Mouse (Mus musculus) embryonic facial prominence, embryonic 14.5 days (tissue): ENCODE measurements around the gene Entr1. TPM values are rescaled to one million over a fixed set of nuclear protein-coding genes. Genes with fewer than 3 reads are reported as not detected.

Experiments
- ATAC-seq: fragments of 200-750 bp; cut with Nextera tagmentation; 2 replicates; pipeline ENCODE4 v1.8.0; 2017; ENCODE audit warnings: low read depth, moderate number of reproducible peaks, moderate TSS enrichment
- DNase-seq: peaks from one replicate; pipeline ENCODE4 v3.0.0-alpha.2; 2015; ENCODE audit warnings: low spot score
- H3K27ac ChIP-seq: fragments of 300-500 bp; sonication (generic); replicated peaks from 2 replicates; pipeline ENCODE4 v1.5.1; 2014; ENCODE audit warnings: low read depth, mild to moderate bottlenecking, low read length, moderate library complexity
- H3K27me3 ChIP-seq: fragments of 300-500 bp; sonication (generic); replicated peaks from 2 replicates; pipeline ENCODE4 v1.6.1; 2014; ENCODE audit warnings: low read length; ENCODE audit not compliant: control insufficient read depth, insufficient read depth
- H3K36me3 ChIP-seq: fragments of 300-500 bp; sonication (generic); 2 replicates; pipeline ENCODE4 v1.6.1; 2014; ENCODE audit warnings: low read length, mixed read lengths; ENCODE audit not compliant: control insufficient read depth, insufficient read depth
- H3K4me1 ChIP-seq: fragments of 300-500 bp; sonication (generic); 2 replicates; pipeline ENCODE4 v1.6.1; 2014; ENCODE audit warnings: antibody characterized with exemption, low read length; ENCODE audit not compliant: control insufficient read depth, insufficient read depth
- H3K4me2 ChIP-seq: fragments of 300-500 bp; sonication (generic); 2 replicates; pipeline ENCODE4 v1.6.1; 2014; ENCODE audit warnings: low read depth, mild to moderate bottlenecking, low read length, moderate library complexity, mixed read lengths
- H3K4me3 ChIP-seq: fragments of 300-500 bp; sonication (generic); 2 replicates; pipeline ENCODE4 v1.5.1; 2014; ENCODE audit warnings: low read depth, mild to moderate bottlenecking, low read length
- H3K9ac ChIP-seq: fragments of 300-500 bp; sonication (generic); 2 replicates; pipeline ENCODE4 v1.6.1; 2014; ENCODE audit warnings: low read depth, mild to moderate bottlenecking, low read length, moderate library complexity, mixed read lengths
- H3K9me3 ChIP-seq: fragments of 300-500 bp; sonication (generic); 2 replicates; pipeline ENCODE4 v1.6.1; 2016; ENCODE audit warnings: low read length; ENCODE audit not compliant: control insufficient read depth
- WGBS: fragments of 180-500 bp; shearing (Covaris S2); extraction: QIAGEN DNeasy Blood & Tissue Kit; methylation state at CpG from one replicate; pipeline ENCODE4 v1.1.7; 2014; 5-methylcytosine and 5-hydroxymethylcytosine counted together
- polyA plus RNA-seq: library from polyadenylated mRNA; unstranded; fragments of >200 nt; fragmentation: Nextera tagmentation; extraction: Ambion mirVana; gene quantifications from 2 replicates; pipeline ENCODE4 v1.2.1, GENCODE M21; 2014

Entr1 gene
- polyA plus RNA-seq, 1 experiment from 2014 or later = 102 TPM

DNA sequence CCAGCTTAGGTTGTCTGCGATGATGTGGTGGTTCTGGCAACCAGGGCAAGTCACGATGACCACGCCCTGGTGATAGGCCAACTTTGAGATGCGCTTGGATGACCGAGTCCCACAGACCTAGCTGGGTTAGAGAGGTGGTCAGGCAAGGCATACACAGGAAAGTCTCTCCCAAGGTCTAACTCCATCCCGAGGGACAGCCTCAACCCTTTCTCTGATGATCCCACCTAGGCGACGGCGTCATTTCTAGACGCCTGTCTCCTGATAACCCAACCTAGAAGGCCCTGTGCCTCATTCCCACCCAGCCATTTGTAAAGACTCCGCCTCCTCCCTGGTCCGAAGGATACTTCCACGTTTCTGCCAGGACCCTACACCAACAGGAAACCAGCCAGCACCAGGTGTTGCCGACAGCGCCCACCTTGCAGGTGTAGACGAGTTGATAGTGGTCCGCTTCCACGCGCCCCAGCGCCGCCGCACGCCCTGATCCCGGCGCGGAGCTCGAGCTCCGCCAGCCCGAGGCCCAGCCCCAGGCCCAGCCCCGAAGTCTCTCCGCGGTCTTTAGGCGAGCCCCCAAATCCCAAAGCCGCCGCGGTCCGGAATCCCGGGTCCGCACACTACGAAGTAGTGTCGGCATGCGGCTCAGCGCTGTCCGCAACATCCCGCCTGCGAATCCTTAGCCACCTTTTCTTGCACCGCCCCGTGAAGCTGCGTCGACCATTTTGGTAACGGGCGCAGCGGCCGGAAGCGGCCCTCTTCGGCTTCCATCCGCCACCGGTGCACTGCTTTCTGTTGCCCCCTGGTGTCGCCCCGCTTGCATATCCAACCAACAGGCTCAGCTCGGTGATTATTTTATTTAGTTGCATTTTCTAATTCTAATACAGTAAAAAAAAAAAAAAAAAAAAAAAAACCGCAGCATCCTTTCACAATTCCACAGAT is 37.5 kb downstream of the Entr1 start, which contains the start of gene Dnlz:
Gene Dnlz, minus strand, starts transcription at position 753 of the 933 bp plus-strand sequence.
- no peaks in the 10 kb centered on the region for H3K9me3 ChIP-seq
- H3K4me1 ChIP-seq = peaks cover 12% of the 10 kb centered on the region; the same call in 1 of the 2 replicates
- 4% methylated on average over 35 of the region's 62 CpGs for WGBS
- no peaks in the 10 kb centered on the region for H3K27me3 ChIP-seq
- peak; percentile 97 for DNase-seq
- H3K27ac ChIP-seq = peak within 1 kb of the TSS; percentile 90
- peak within 1 kb of the TSS; percentile 98 for H3K4me2 ChIP-seq
- peaks cover 37% of the 10 kb centered on the region for H3K36me3 ChIP-seq
- H3K9ac ChIP-seq = peak within 1 kb of the TSS; percentile 96
- peak; percentile 86 for ATAC-seq
- peak within 1 kb of the TSS; percentile 90 for H3K4me3 ChIP-seq

DNA sequence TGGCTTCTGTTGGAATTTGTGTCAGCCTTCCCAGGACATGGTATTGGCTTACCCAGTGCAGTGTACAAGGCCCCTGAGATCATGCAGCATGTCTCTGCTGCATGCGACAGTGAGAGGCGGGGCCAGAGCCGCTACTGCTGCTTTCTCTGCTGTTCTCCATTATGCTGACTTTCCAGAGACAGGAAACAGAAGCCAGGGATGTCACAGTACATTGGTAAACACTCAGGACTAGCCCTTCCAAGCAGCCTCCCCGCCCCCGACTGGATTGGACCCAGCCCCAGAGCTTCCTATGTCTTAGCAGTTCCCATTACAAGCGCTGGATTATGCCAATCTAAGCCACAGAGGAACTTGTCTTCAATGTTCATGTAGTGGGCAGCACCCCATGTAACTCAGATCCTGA is 40.9 kb downstream of the Entr1 start:
- Histone ChIP-seq H3K4me3 (no peak overlapping the region), H3K36me3 (peaks cover 71% of the 10 kb centered on the region), H3K9ac (no peak overlapping the region), H3K9me3 (no peaks in the 10 kb centered on the region), H3K27ac (no peak overlapping the region; the same call in 1 of the 2 replicates), H3K27me3 (no peaks in the 10 kb centered on the region), H3K4me2 (no peak overlapping the region), H3K4me1 (peaks cover 12% of the 10 kb centered on the region; the same call in 1 of the 2 replicates)
- 52% methylated on average over 6 of the region's 6 CpGs for WGBS
- peak; percentile 53 for DNase-seq
- no peak for ATAC-seq

DNA sequence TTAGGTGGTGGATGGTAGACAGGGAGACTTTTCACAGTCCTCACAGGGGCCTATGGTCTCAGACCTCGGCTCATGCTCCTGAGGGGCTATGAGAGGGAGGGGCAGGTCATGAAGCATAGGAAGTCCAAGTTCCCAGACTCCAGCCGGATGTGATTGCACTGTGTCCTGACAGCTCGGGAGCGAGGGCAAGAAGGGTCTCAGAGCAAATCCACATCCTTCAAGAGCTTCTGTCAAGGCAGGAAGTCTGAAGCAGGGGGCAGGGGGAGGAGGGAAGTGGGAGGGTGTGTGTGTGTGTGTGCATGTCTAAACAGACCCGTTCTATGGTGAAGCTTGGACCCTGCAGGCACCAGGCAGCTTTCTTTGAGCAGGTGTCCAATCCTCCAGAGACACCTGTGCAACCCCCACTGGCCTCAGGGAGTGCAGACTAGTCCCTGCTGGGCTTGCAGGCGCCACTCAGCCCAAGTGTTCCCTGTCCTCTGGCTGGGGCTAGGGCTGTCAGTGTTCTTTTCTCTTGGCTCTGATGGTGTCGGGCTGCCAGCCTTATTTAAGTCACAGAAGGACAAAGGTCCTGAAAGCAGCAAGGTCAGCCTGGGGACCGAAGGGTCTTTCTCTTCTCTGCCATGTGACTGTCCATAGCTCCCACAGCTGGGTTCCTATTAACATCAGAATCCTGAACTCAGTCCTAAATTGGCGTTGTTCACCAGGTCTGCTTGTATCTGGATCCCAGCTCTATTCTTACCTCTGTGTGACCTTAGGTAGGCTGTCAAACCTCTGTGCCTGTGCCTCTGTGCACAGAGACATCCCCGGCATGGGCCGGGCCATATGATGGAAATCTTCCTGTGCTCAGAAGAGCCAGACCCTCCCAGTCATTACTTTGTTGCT is 46.3 kb downstream of the Entr1 start:
- H3K9me3 ChIP-seq = no peaks in the 10 kb centered on the region
- no peak overlapping the region for H3K9ac ChIP-seq
- no peaks in the 10 kb centered on the region for H3K27me3 ChIP-seq
- DNase-seq (peak; percentile 26), ATAC-seq (no peak)
- WGBS = 62% methylated on average over 11 of the region's 11 CpGs
- H3K27ac ChIP-seq = peak overlapping the region; percentile 11; the same call in 1 of the 2 replicates
- H3K4me3 ChIP-seq = no peak overlapping the region
- H3K4me2 ChIP-seq = no peak overlapping the region
- H3K4me1 ChIP-seq = no peaks in the 10 kb centered on the region
- peaks cover 95% of the 10 kb centered on the region for H3K36me3 ChIP-seq

DNA sequence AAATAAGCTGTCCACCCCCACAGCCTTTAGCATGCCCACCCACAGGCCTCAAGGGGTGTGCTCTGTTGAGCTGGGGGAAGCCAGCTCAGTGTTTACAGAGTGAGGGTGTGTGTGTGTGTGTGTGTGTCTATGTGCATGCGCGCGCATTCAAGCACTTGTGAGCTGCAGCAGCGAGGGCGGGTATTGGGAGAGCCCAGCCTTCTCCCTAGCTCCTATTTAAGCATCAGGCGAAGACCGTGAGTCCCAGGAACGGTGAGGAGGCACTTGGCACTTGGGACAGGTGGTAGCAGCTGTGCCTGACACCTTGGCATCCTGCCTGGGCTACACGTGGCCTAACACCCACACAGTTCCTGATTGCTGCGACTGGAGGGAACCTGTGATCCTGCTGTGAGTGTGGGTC is 47.1 kb downstream of the Entr1 start:
- H3K27me3 ChIP-seq = no peaks in the 10 kb centered on the region
- H3K9me3 ChIP-seq = no peaks in the 10 kb centered on the region
- DNase-seq = peak; percentile 68
- H3K4me2 ChIP-seq = no peak overlapping the region
- no peaks in the 10 kb centered on the region for H3K4me1 ChIP-seq
- peak; percentile 24; the same call in 1 of the 2 replicates for ATAC-seq
- peaks cover 87% of the 10 kb centered on the region for H3K36me3 ChIP-seq
- no peak overlapping the region for H3K9ac ChIP-seq
- no peak overlapping the region for H3K4me3 ChIP-seq
- WGBS = 57% methylated on average over 10 of the region's 10 CpGs
- peak overlapping the region; percentile 28 for H3K27ac ChIP-seq

DNA sequence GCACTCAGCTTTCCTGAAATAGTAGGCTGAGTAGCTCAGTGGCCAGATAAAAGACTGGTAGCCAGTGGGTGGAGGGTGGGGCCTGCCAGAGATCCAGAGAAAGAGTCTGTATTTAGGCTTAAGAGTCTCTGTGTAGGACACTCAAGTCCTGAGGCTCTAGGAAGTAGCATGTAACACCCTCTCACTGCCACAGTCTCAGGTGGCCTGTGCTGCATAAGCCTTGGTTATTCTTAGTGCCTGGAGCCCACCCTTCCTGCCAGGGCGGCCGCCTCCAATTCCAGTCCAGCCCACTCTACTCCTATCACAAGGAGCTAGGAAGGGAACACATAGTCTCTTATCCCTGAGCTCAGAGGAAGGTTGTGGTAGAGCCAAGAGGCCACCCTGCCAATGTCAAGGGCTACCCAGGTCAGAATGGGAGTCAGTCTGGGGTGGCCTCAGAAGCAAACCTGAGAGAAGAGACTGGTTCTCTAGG is 47.6 kb downstream of the Entr1 start:
- Histone ChIP-seq H3K4me3 (no peak overlapping the region), H3K27me3 (no peaks in the 10 kb centered on the region), H3K9me3 (no peaks in the 10 kb centered on the region), H3K36me3 (peaks cover 82% of the 10 kb centered on the region), H3K4me1 (no peaks in the 10 kb centered on the region), H3K4me2 (no peak overlapping the region), H3K9ac (no peak overlapping the region), H3K27ac (peak overlapping the region; percentile 28)
- WGBS = 85% methylated on average over 2 of the region's 2 CpGs
- ATAC-seq (0 out of 2 replicates have a peak, but pooled peaks have one; percentile 35), DNase-seq (no peak)

DNA sequence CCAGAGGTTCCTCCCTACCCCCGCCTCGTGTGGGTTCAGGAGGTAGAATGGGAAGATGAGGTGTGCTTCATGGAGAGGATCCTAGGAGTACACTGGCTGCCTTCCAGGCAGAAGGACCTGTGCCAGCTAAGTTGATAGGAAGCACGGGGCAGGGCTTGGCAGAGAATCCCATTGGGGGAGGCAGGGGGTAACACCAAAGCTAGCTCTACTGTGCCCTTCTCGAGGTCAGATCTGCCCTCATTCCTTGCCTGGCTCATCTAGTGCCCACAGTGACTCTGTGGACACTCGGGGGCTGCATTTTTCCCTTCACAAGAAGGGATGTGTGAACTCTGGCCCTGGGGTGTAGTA is 49.9 kb downstream of the Entr1 start:
- Histone ChIP-seq H3K9ac (no peak overlapping the region), H3K36me3 (peaks cover 58% of the 10 kb centered on the region), H3K4me1 (no peaks in the 10 kb centered on the region), H3K4me2 (no peak overlapping the region), H3K4me3 (no peak overlapping the region), H3K27ac (no peak overlapping the region), H3K27me3 (no peaks in the 10 kb centered on the region), H3K9me3 (no peaks in the 10 kb centered on the region)
- ATAC-seq (no peak), DNase-seq (no peak)
- 88% methylated on average over 5 of the region's 5 CpGs for WGBS

DNA sequence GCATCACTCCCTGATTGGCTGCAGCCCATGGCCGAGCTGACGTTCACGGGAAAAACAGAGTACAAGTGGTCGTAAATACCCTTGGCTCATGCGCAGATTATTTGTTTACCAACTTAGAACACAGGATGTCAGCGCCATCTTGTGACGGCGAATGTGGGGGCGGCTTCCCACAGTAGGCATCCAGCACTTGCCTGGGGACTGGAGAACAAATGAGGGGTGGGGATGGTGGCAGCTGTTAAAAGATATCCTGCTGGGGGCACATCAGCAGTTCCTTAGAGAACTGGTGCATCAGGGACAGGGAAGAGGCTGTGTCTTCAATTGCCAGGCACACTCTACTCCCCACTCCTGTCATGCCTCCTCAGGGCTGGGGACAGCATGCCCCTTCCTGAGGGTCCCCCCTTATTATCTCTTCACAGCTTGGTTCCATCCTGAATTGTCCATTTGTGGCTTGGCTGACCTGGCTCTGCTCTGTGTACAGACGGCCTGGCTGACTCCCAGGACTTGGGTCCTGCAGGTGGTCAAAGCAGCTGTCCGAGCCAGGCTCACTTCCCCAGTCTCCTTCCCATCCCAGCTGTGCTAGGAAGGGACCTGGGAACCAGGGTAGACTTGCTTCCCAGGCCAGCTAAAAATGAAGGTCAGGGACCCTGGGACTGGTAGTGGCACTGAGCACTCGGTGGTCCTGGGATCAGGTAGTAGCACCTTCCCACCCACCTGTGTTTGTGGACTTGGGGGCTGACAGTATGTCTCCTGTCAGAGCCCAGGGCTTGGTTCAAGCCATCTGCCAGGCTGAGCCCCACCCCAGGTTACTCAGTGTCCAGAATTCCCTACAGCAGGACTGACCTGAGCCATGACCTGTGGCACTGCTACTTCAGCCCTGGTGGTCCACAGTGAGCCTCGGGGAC is 50.6 kb downstream of the Entr1 start:
- Histone ChIP-seq H3K9ac (no peak overlapping the region), H3K4me2 (no peak overlapping the region), H3K4me3 (no peak overlapping the region), H3K9me3 (no peaks in the 10 kb centered on the region), H3K4me1 (no peaks in the 10 kb centered on the region), H3K36me3 (peaks cover 52% of the 10 kb centered on the region), H3K27ac (no peak overlapping the region; the same call in 1 of the 2 replicates), H3K27me3 (no peaks in the 10 kb centered on the region)
- 78% methylated on average over 8 of the region's 13 CpGs for WGBS
- ATAC-seq (no peak), DNase-seq (no peak)
